Mouse (Mus musculus) liver, postnatal 0 days (tissue): Measurements from ENCODE around the gene Twf2. TPM values are rescaled to one million over a fixed set of nuclear protein-coding genes. Genes with fewer than 3 reads are reported as not detected.

ENCODE experiments used
- ATAC-seq: fragments of 200-750 bp; cut with Nextera tagmentation; 2 replicates; pipeline ENCODE4 v1.8.0; 2017; ENCODE audit warnings: mild to moderate bottlenecking, moderate library complexity
- DNase-seq: peaks from one replicate; pipeline ENCODE4 v3.0.0-alpha.2; 2016
- H3K27ac ChIP-seq: fragments of 300-500 bp; sonication (generic); 2 replicates; pipeline ENCODE4 v1.5.1; 2014; ENCODE audit warnings: antibody characterized with exemption, moderate library complexity, mild to moderate bottlenecking, low read depth
- H3K27me3 ChIP-seq: fragments of 300-500 bp; sonication (generic); 2 replicates; pipeline ENCODE4 v1.6.1; 2014; ENCODE audit warnings: low read length, control low read depth, mixed read lengths; ENCODE audit not compliant: insufficient read depth
- H3K36me3 ChIP-seq: fragments of 300-500 bp; sonication (generic); replicated peaks from 2 replicates; pipeline ENCODE4 v1.6.1; 2014; ENCODE audit warnings: mild to moderate bottlenecking, control low read depth, low read length, moderate library complexity, mixed read lengths; ENCODE audit not compliant: insufficient read depth
- H3K4me1 ChIP-seq: fragments of 300-500 bp; sonication (generic); 2 replicates; pipeline ENCODE4 v1.6.1; 2014; ENCODE audit warnings: antibody characterized with exemption, mild to moderate bottlenecking, control low read depth; ENCODE audit not compliant: insufficient read depth
- H3K4me2 ChIP-seq: fragments of 300-500 bp; sonication (generic); 2 replicates; pipeline ENCODE4 v1.6.1; 2014; ENCODE audit warnings: low read depth, mild to moderate bottlenecking, low read length, moderate library complexity, mixed read lengths
- H3K4me3 ChIP-seq: fragments of 300-500 bp; sonication (generic); 2 replicates; pipeline ENCODE4 v1.5.1; 2014; ENCODE audit warnings: low read depth, low read length
- H3K9ac ChIP-seq: fragments of 300-500 bp; sonication (generic); replicated peaks from 2 replicates; pipeline ENCODE4 v1.6.1; 2014; ENCODE audit warnings: mild to moderate bottlenecking, moderate library complexity
- H3K9me3 ChIP-seq: fragments of 300-500 bp; sonication (generic); 2 replicates; pipeline ENCODE4 v1.6.1; 2016; ENCODE audit warnings: mild to moderate bottlenecking, control low read depth, low read length, mixed read lengths
- CTCF ChIP-seq: sonication (generic); IDR thresholded peaks from 2 replicates; pipeline ENCODE4 v1.5.1; 2016; ENCODE audit warnings: antibody characterized with exemption, low read depth
- EP300 ChIP-seq: IDR thresholded peaks from 2 replicates; pipeline ENCODE4 v1.6.1; 2016; ENCODE audit warnings: antibody characterized with exemption, low read depth, mild to moderate bottlenecking
- WGBS: fragments of 180-500 bp; shearing (Covaris S2); extraction: QIAGEN DNeasy Blood & Tissue Kit; methylation state at CpG from one replicate; pipeline ENCODE4 v1.1.7; 2014; ENCODE audit not compliant: insufficient replicate concordance; 5-methylcytosine and 5-hydroxymethylcytosine counted together
- polyA plus RNA-seq: library from polyadenylated mRNA; unstranded; fragments of >200 nt; fragmentation: Nextera tagmentation; extraction: Ambion mirVana; gene quantifications from 2 replicates; pipeline ENCODE4 v1.2.1, GENCODE M21; 2015

The Twf2 gene
- polyA plus RNA-seq, 1 experiment from 2014 or later, result 23.0 TPM

- no peak for TF ChIP-seq EP300
- TF ChIP-seq CTCF, result no peak
- no peaks in the 10 kb centered on the region for H3K4me1 ChIP-seq
- H3K4me3 ChIP-seq, result no peak overlapping the region
- H3K36me3 ChIP-seq, result peaks cover 97% of the 10 kb centered on the region
- no peaks in the 10 kb centered on the region for H3K27me3 ChIP-seq
- no peak for DNase-seq
- no peaks in the 10 kb centered on the region for H3K9me3 ChIP-seq
- WGBS, result 87% methylated on average over 5 of the region's 5 CpGs
- no peak overlapping the region for H3K27ac ChIP-seq
- H3K4me2 ChIP-seq, result no peak overlapping the region
- no peak for ATAC-seq
- no peak overlapping the region for H3K9ac ChIP-seq
Observed at GRCm38 (mm10) chr9:106183996-106184395, 18.9 kb upstream of the Twf2 start.

GRCm38 (mm10) chr9:106191355-106191754, 11.6 kb upstream of the Twf2 start:
- no peak for DNase-seq
- Histone ChIP-seq H3K4me1 (peaks cover 9% of the 10 kb centered on the region), H3K9me3 (no peaks in the 10 kb centered on the region), H3K27me3 (no peaks in the 10 kb centered on the region), H3K4me2 (no peak overlapping the region), H3K4me3 (no peak overlapping the region), H3K9ac (no peak overlapping the region), H3K27ac (no peak overlapping the region), H3K36me3 (peaks cover 63% of the 10 kb centered on the region)
- no peak for ATAC-seq
- WGBS, result 86% methylated on average over 1 of the region's 1 CpGs
- no peak for TF ChIP-seq EP300
- no peak for TF ChIP-seq CTCF

- Histone ChIP-seq H3K27me3 (no peaks in the 10 kb centered on the region), H3K9me3 (no peaks in the 10 kb centered on the region), H3K4me3 (no peak overlapping the region), H3K36me3 (peaks cover 59% of the 10 kb centered on the region), H3K9ac (no peak overlapping the region), H3K4me1 (peaks cover 9% of the 10 kb centered on the region), H3K27ac (peak overlapping the region; percentile 41; the same call in 1 of the 2 replicates), H3K4me2 (no peak overlapping the region)
- no peak for ATAC-seq
- 86% methylated on average over 8 of the region's 8 CpGs for WGBS
- TF ChIP-seq EP300, result no peak
- TF ChIP-seq CTCF, result no peak
- DNase-seq, result no peak
Observed at GRCm38 (mm10) chr9:106192024-106192423, 10.9 kb upstream of the Twf2 start.

GRCm38 (mm10) chr9:106192998-106193397, 9.9 kb upstream of the Twf2 start:
- DNase-seq (peak; percentile 38), ATAC-seq (peak; percentile 28; the same call in 1 of the 2 replicates)
- Histone ChIP-seq H3K4me1 (peaks cover 11% of the 10 kb centered on the region), H3K27ac (peak overlapping the region; percentile 41; the same call in 1 of the 2 replicates), H3K4me3 (no peak overlapping the region), H3K9me3 (no peaks in the 10 kb centered on the region), H3K36me3 (peaks cover 50% of the 10 kb centered on the region), H3K9ac (no peak overlapping the region), H3K4me2 (no peak overlapping the region), H3K27me3 (no peaks in the 10 kb centered on the region)
- WGBS, result 45% methylated on average over 1 of the region's 1 CpGs
- no peak for TF ChIP-seq CTCF
- TF ChIP-seq EP300, result no peak

GRCm38 (mm10) chr9:106193930-106194807, 8.7 kb upstream of the Twf2 start:
- 80% methylated on average over 8 of the region's 8 CpGs for WGBS
- Histone ChIP-seq H3K4me2 (no peak overlapping the region), H3K27me3 (no peaks in the 10 kb centered on the region), H3K4me1 (peaks cover 20% of the 10 kb centered on the region), H3K4me3 (no peak overlapping the region), H3K27ac (no peak overlapping the region), H3K36me3 (peaks cover 39% of the 10 kb centered on the region), H3K9me3 (no peaks in the 10 kb centered on the region), H3K9ac (no peak overlapping the region)
- DNase-seq (no peak), ATAC-seq (no peak)
- TF ChIP-seq CTCF (no peak), EP300 (no peak)

- Histone ChIP-seq H3K4me2 (no peak overlapping the region), H3K9ac (no peak overlapping the region), H3K27me3 (no peaks in the 10 kb centered on the region), H3K36me3 (peaks cover 24% of the 10 kb centered on the region), H3K27ac (no peak overlapping the region), H3K4me3 (no peak overlapping the region), H3K4me1 (peaks cover 30% of the 10 kb centered on the region), H3K9me3 (no peaks in the 10 kb centered on the region)
- no peak for ATAC-seq
- WGBS, result 90% methylated on average over 8 of the region's 8 CpGs
- DNase-seq, result no peak
- no peak for TF ChIP-seq EP300
- TF ChIP-seq CTCF, result no peak
Observed at GRCm38 (mm10) chr9:106195693-106196092, 7.2 kb upstream of the Twf2 start.
